Mouse (Mus musculus) embryonic facial prominence, embryonic 11.5 days (tissue): ENCODE data around the gene 1700016D06Rik. TPM values are rescaled to one million over a fixed set of nuclear protein-coding genes. Genes with fewer than 3 reads are reported as not detected.
A peak's percentile ranks its signal among the peaks of the same experiment; 100 is the strongest.

Experiments
- ATAC-seq: fragments of 200-750 bp; cut with Nextera tagmentation; replicated peaks from 2 replicates; pipeline ENCODE4 v1.8.0; 2017; ENCODE audit warnings: low read depth; ENCODE audit not compliant: insufficient number of reproducible peaks, low FRiP score, low TSS enrichment
- DNase-seq: peaks from one replicate; pipeline ENCODE4 v3.0.0-alpha.2; 2015; ENCODE audit warnings: low spot score
- H3K27ac ChIP-seq: fragments of 300-500 bp; sonication (generic); replicated peaks from 2 replicates; pipeline ENCODE4 v1.5.1; 2014; ENCODE audit warnings: mild to moderate bottlenecking, low read depth, low read length, control low read depth
- H3K27me3 ChIP-seq: fragments of 300-500 bp; sonication (generic); 2 replicates; pipeline ENCODE4 v1.6.1; 2014; ENCODE audit warnings: mild to moderate bottlenecking, low read length, moderate library complexity, mixed read lengths; ENCODE audit not compliant: control insufficient read depth, insufficient read depth
- H3K36me3 ChIP-seq: fragments of 300-500 bp; sonication (generic); replicated peaks from 2 replicates; pipeline ENCODE4 v1.6.1; 2014; ENCODE audit warnings: low read depth, mild to moderate bottlenecking, low read length, moderate library complexity, mixed read lengths; ENCODE audit not compliant: control insufficient read depth, insufficient read depth
- H3K4me1 ChIP-seq: fragments of 300-500 bp; sonication (generic); 2 replicates; pipeline ENCODE4 v1.6.1; 2014; ENCODE audit warnings: low read length, mixed read lengths; ENCODE audit not compliant: control insufficient read depth, insufficient read depth
- H3K4me2 ChIP-seq: fragments of 300-500 bp; sonication (generic); 2 replicates; pipeline ENCODE4 v1.6.1; 2014; ENCODE audit warnings: low read depth, mild to moderate bottlenecking, control low read depth, low read length, moderate library complexity
- H3K4me3 ChIP-seq: fragments of 300-500 bp; sonication (generic); 2 replicates; pipeline ENCODE4 v1.5.1; 2014; ENCODE audit warnings: low read depth, low read length, control low read depth
- H3K9ac ChIP-seq: fragments of 300-500 bp; sonication (generic); replicated peaks from 2 replicates; pipeline ENCODE4 v1.6.1; 2014; ENCODE audit warnings: mild to moderate bottlenecking, control low read depth, low read length
- H3K9me3 ChIP-seq: fragments of 300-500 bp; sonication (generic); replicated peaks from 2 replicates; pipeline ENCODE4 v1.6.1; 2016; ENCODE audit warnings: mild to moderate bottlenecking, low read length, inconsistent platforms, mixed read lengths; ENCODE audit not compliant: control insufficient read depth
- WGBS: fragments of 180-500 bp; shearing (Covaris S2); extraction: QIAGEN DNeasy Blood & Tissue Kit; methylation state at CpG from one replicate; pipeline ENCODE4 v1.1.7; 2014; 5-methylcytosine and 5-hydroxymethylcytosine counted together
- polyA plus RNA-seq: library from polyadenylated mRNA; unstranded; fragments of >200 nt; fragmentation: Nextera tagmentation; extraction: Ambion mirVana; gene quantifications from 2 replicates; pipeline ENCODE4 v1.2.1, GENCODE M21; 2014

Gene 1700016D06Rik
- polyA plus RNA-seq, 1 experiment from 2014 or later = not detected

DNA sequence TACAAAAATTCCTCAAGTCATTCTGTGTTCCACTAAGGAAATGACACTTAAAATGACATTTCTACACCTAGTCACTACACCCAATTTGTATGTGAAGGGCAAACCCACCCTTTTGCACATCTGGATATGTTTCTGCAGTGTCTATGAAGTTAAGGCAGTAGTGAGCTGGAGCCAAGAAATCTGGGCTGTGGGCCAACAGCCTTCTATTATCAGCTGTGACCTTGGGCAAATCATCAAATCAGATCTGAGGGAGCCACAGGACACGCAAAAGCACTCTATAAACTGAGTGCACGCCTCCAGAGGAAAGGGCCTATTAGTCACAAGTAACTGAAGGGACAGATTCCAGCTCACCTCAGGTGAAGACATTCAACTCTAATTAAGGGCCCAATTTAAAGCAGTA lies 68.5 kb downstream of the 1700016D06Rik start:
- DNase-seq (no peak), ATAC-seq (no peak)
- Histone ChIP-seq H3K36me3 (peaks cover 11% of the 10 kb centered on the region), H3K9ac (no peak overlapping the region), H3K27me3 (no peaks in the 10 kb centered on the region), H3K4me2 (no peak overlapping the region), H3K4me3 (no peak overlapping the region), H3K9me3 (no peaks in the 10 kb centered on the region), H3K27ac (no peak overlapping the region), H3K4me1 (no peaks in the 10 kb centered on the region; the same call in 1 of the 2 replicates)
- 52% methylated on average over 2 of the region's 2 CpGs for WGBS

DNA sequence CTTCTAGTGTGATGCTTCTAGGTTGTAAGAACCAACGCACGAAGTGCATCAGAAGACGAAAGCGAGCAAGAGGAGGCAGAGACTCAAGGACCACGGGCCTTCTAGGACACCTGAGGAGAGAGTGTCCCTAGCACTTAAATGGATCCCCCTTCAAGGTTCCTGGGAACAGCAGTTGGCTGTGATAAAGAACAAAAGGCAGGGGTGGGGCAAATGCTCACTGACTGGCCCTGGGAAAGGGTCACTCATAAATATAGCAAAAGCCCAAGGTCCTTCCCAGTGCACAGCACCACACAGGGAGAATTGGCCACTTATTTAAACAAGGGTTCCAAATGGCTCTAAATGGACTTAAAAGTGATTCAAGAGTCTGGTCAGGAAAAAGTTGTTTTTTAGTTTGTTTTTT lies 71.7 kb downstream of the 1700016D06Rik start:
- Histone ChIP-seq H3K9ac (no peak overlapping the region), H3K36me3 (peaks cover 11% of the 10 kb centered on the region), H3K4me2 (no peak overlapping the region), H3K9me3 (no peaks in the 10 kb centered on the region), H3K27me3 (no peaks in the 10 kb centered on the region), H3K4me1 (no peaks in the 10 kb centered on the region; the same call in 1 of the 2 replicates), H3K27ac (no peak overlapping the region), H3K4me3 (no peak overlapping the region)
- ATAC-seq (no peak), DNase-seq (no peak)
- 91% methylated on average over 5 of the region's 5 CpGs for WGBS

DNA sequence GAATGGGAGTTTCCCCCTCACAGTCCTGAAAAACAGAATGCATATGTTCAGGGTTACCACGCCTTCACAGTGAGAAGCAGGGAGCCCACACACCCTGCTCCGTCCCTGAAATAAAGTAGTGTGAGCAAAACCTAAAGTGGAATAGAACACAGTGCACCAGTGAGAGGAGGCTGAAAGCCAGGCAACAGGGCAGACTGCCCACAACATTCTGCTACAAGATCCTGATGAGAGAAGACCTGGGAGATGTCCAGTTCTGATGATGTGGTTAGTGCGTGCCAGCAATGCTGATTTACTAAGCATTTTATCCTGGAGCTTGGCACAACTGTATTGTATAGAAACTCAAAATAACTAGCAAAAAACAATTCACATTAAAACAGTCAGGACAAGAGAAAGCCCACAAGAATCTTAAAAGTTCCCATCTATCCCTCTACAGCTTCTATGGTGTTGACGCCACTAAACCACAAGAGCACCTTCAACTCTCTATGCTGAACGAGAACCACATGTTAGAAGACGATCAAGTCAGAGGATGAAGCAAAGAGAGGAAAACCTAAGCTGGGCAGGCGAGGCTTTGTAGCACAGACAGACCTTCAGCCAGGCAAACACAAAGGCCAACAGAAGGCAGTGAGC lies 72.2 kb downstream of the 1700016D06Rik start:
- Histone ChIP-seq H3K9me3 (no peaks in the 10 kb centered on the region), H3K27me3 (no peaks in the 10 kb centered on the region), H3K4me2 (no peak overlapping the region), H3K4me1 (no peaks in the 10 kb centered on the region; the same call in 1 of the 2 replicates), H3K27ac (no peak overlapping the region), H3K9ac (no peak overlapping the region), H3K4me3 (no peak overlapping the region), H3K36me3 (peaks cover 11% of the 10 kb centered on the region)
- WGBS = 71% methylated on average over 7 of the region's 7 CpGs
- DNase-seq (no peak), ATAC-seq (no peak)

DNA sequence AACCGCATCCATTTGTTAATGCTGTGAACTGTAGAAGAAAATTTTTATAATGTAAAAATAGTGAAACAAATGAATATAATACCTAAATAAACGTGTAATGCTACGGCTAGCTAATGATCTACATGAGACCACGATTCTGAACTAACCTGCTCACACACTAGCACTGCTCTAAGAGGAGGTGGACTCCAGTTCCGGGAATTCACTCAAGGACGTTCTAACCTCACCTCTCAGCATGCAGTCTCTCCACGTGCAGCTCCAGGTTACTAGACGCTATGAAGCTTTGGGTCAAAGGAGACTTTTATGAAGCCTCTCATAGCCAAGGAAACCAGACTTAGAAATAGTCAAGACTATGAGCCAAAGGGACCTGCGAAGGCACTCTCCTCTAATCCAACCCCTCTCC lies 73.1 kb downstream of the 1700016D06Rik start:
- no peak overlapping the region for H3K4me2 ChIP-seq
- H3K27me3 ChIP-seq = no peaks in the 10 kb centered on the region
- H3K27ac ChIP-seq = no peak overlapping the region
- no peaks in the 10 kb centered on the region for H3K4me1 ChIP-seq
- H3K9me3 ChIP-seq = no peaks in the 10 kb centered on the region
- no peak overlapping the region for H3K4me3 ChIP-seq
- ATAC-seq = no peak
- DNase-seq = no peak
- whole genome bisulfite sequencing = 87% methylated on average over 9 of the region's 9 CpGs
- H3K36me3 ChIP-seq = peaks cover 11% of the 10 kb centered on the region
- no peak overlapping the region for H3K9ac ChIP-seq

DNA sequence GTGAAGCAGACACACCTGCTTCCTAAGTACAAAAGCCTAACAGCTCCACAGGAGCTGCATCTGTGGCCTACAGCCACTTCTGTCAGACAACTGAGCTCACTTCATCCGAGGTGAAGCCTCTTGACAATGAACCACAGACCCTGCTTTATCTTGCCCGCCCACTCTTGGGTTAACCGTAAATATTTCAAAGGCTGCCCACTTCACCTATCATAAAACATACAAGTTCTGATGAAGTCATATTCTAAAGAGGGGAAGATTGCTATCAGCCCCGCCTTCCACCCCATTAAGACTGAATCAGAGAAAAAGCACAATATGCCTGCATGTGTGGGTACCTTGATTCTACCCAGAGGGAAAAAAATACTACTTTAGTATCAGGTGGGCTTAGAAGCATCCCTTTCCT lies 75.8 kb downstream of the 1700016D06Rik start:
- Histone ChIP-seq H3K4me2 (no peak overlapping the region), H3K36me3 (peaks cover 5% of the 10 kb centered on the region)

DNA sequence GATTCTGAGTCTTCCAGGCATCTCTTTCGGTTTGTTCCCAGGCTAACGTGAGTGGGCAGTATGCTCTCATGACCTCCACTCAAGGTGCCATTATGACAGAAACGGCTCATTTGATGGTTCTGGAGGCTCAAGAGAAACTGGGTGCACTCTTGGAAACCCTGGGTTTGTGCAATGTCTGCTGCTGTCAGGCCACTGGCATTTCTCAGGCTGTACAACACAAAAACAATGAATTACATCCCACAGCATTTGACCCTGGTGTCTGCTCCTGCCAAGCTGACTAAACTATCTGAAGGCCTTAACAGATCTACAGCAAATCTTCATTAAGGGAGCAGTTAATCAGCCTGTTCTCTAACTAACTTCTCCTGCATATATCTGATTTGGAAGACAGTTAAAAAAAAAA lies 81.8 kb downstream of the 1700016D06Rik start:
- ATAC-seq (no peak), DNase-seq (no peak)
- no peaks in the 10 kb centered on the region for H3K9me3 ChIP-seq
- no peak overlapping the region for H3K4me3 ChIP-seq
- no peak overlapping the region for H3K4me2 ChIP-seq
- no peak overlapping the region for H3K27ac ChIP-seq
- no peaks in the 10 kb centered on the region for H3K27me3 ChIP-seq
- WGBS = 88% methylated on average over 3 of the region's 3 CpGs
- no peaks in the 10 kb centered on the region for H3K4me1 ChIP-seq
- no peak overlapping the region for H3K9ac ChIP-seq
- peaks cover 7% of the 10 kb centered on the region; the same call in 1 of the 2 replicates for H3K36me3 ChIP-seq

More for the DNA sequence above, 75.8 kb downstream of the 1700016D06Rik start:
- DNase-seq (no peak), ATAC-seq (no peak)
- Histone ChIP-seq H3K27ac (no peak overlapping the region), H3K9ac (no peak overlapping the region), H3K4me3 (no peak overlapping the region), H3K27me3 (no peaks in the 10 kb centered on the region), H3K4me1 (no peaks in the 10 kb centered on the region), H3K9me3 (no peaks in the 10 kb centered on the region)
- WGBS = 89% methylated on average over 4 of the region's 4 CpGs

DNA sequence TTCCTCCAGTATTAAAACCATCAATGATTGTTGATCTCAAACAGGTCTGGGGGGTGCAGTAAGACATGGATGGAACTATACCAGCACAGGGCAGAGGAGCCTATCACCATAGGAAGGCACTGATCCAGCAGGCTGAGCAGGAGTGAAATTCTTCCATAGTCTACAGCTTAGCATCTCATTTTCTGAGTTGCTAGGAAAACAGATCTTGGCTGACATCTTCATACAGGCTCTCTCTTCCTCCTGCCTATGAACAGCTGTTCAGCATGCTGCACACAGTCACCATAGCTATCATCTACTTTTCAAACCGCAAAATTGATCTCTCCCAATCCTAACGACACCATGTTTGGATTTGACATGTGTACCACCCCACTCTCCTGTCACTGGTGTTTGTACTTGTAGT lies 82.8 kb downstream of the 1700016D06Rik start:
- H3K4me1 ChIP-seq = no peaks in the 10 kb centered on the region
- H3K4me3 ChIP-seq = no peak overlapping the region
- 85% methylated on average over 2 of the region's 2 CpGs for WGBS
- no peak overlapping the region for H3K9ac ChIP-seq
- no peak for DNase-seq
- no peak for ATAC-seq
- H3K36me3 ChIP-seq = peaks cover 7% of the 10 kb centered on the region; the same call in 1 of the 2 replicates
- no peak overlapping the region for H3K27ac ChIP-seq
- H3K27me3 ChIP-seq = no peaks in the 10 kb centered on the region
- H3K4me2 ChIP-seq = no peak overlapping the region
- H3K9me3 ChIP-seq = no peaks in the 10 kb centered on the region

DNA sequence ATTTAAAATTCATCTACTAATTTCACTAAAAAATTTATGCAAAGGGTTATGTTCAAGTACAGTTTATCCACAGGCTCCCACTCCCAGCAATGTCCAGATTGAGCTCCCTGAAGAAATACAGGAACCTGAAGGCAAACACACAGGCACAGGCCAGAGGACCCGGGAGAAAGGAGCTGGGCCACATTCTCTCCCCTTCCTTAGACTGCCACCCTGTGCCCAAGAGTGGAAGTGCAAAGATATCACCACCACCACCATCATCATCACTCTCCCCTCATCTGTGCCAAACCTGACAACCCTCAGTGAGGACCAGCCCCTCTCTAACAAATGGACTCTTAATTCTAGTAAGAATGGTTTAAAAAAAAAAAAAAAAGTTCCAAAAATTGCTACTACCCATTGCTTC lies 84.6 kb downstream of the 1700016D06Rik start:
- 27% methylated on average over 1 of the region's 1 CpGs for WGBS
- Histone ChIP-seq H3K4me1 (no peaks in the 10 kb centered on the region), H3K27ac (no peak overlapping the region), H3K4me2 (no peak overlapping the region), H3K27me3 (no peaks in the 10 kb centered on the region), H3K4me3 (no peak overlapping the region), H3K9me3 (no peaks in the 10 kb centered on the region), H3K36me3 (peaks cover 14% of the 10 kb centered on the region), H3K9ac (no peak overlapping the region)
- ATAC-seq (0 out of 2 replicates have a peak, but pooled peaks have one; percentile 44), DNase-seq (peak; percentile 64)
